Mouse (Mus musculus): ENCODE measurements around the gene Rreb1. TPM values are rescaled to one million over a fixed set of nuclear protein-coding genes. Genes with fewer than 3 reads are reported as not detected.
A peak's percentile ranks its signal among the peaks of the same experiment; 100 is the strongest.

The Rreb1 gene
- polyA plus RNA-seq, 1 experiment from 2014 or later, result 5.8 TPM

DNA sequence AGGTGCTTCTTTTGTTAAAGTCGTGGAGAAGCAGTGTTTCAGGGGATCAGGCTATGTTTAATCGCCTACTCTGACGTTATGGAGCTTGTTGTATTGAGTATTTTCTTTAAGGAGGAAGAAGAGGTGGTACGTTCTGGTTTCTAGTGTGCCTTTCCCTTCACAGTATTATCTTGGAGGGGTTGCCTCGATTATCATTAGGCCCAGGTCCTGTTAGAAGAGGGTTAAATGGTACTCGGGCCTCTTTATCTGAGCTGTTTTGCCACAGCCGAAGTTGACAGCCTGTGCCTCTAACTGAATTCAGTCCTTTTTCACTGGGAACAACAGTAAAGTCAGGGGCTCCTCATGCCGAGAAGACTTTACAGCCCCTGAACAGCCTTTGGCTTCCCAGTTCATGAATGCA is 81.6 kb downstream of the Rreb1 start:
- no peak for DNase-seq (ENCODE audit: low spot score)
- peaks cover 23% of the 10 kb centered on the region; the same call in 1 of the 2 replicates for H3K4me1 ChIP-seq (replicated peaks; ENCODE audit: control insufficient read depth, insufficient read depth, low read length)
- no peaks in the 10 kb centered on the region for H3K9me3 ChIP-seq (ENCODE audit: control insufficient read depth, low read length)
- H3K4me2 ChIP-seq (replicated peaks), result no peak overlapping the region
- ATAC-seq (ENCODE audit: low FRiP score), result no peak
- H3K9ac ChIP-seq, result no peak overlapping the region
- H3K27ac ChIP-seq, result no peak overlapping the region
- WGBS, result 73% methylated on average over 8 of the region's 8 CpGs
- no peak overlapping the region for H3K4me3 ChIP-seq (replicated peaks; ENCODE audit: low read length)
- no peaks in the 10 kb centered on the region for H3K27me3 ChIP-seq (ENCODE audit: control insufficient read depth, insufficient read depth, low read length)
- no peaks in the 10 kb centered on the region for H3K36me3 ChIP-seq (replicated peaks; ENCODE audit: control insufficient read depth, insufficient read depth)

DNA sequence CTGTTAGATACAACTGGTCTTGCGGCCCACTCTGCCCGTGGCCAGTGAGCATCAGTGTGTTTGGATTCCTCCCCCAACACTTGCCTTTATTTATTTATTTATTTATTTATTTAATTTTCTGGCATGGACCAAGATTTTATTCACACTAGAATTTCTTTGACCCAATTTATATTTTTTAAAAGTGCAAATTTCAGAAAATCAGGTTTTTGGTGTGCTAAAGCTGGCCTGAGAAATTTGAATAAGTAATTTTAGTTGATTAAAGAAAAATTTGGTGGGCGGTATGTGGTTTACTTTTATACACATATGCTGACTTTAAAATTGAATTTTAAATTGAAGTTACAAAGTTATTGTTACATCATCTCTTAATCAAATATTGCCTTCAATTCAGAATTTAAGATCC is 82.0 kb downstream of the Rreb1 start:
- no peaks in the 10 kb centered on the region for H3K36me3 ChIP-seq (replicated peaks; ENCODE audit: control insufficient read depth, insufficient read depth)
- H3K27ac ChIP-seq, result no peak overlapping the region
- no peaks in the 10 kb centered on the region for H3K27me3 ChIP-seq (ENCODE audit: control insufficient read depth, insufficient read depth, low read length)
- no peak overlapping the region for H3K4me3 ChIP-seq (replicated peaks; ENCODE audit: low read length)
- no peak overlapping the region for H3K4me2 ChIP-seq (replicated peaks)
- ATAC-seq (ENCODE audit: low FRiP score), result no peak
- DNase-seq (ENCODE audit: low spot score), result no peak
- H3K9me3 ChIP-seq (ENCODE audit: control insufficient read depth, low read length), result no peaks in the 10 kb centered on the region
- WGBS, result 84% methylated on average over 3 of the region's 3 CpGs
- peaks cover 23% of the 10 kb centered on the region; the same call in 1 of the 2 replicates for H3K4me1 ChIP-seq (replicated peaks; ENCODE audit: control insufficient read depth, insufficient read depth, low read length)
- no peak overlapping the region for H3K9ac ChIP-seq

DNA sequence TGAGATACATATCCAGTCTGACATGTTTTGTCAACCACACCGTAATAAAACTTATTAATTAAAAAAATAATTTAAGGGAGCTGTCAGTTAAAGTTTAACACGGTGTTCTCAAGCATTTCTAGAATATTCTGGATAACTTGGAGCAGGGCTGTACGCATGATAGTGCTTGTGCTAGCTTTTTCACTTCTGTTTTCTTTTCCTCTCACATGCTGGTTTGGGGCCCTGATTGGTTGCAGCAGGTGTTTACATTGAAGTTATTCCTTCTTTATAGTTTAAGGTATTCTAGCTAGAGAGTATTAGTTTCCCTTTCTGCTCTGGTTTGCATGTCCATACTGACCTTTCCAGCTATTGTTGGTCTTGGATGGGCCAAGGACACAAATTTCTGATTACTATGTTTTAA is 82.6 kb downstream of the Rreb1 start:
- Histone ChIP-seq H3K9me3 (ENCODE audit: control insufficient read depth, low read length) (no peaks in the 10 kb centered on the region), H3K4me1 (replicated peaks; ENCODE audit: control insufficient read depth, insufficient read depth, low read length) (peaks cover 23% of the 10 kb centered on the region; the same call in 1 of the 2 replicates), H3K4me2 (replicated peaks) (no peak overlapping the region), H3K36me3 (replicated peaks; ENCODE audit: control insufficient read depth, insufficient read depth) (no peaks in the 10 kb centered on the region), H3K4me3 (replicated peaks; ENCODE audit: low read length) (no peak overlapping the region), H3K27ac (no peak overlapping the region), H3K9ac (no peak overlapping the region), H3K27me3 (ENCODE audit: control insufficient read depth, insufficient read depth, low read length) (no peaks in the 10 kb centered on the region)
- WGBS, result 92% methylated on average over 3 of the region's 3 CpGs
- ATAC-seq (ENCODE audit: low FRiP score), result no peak
- DNase-seq (ENCODE audit: low spot score), result no peak

DNA sequence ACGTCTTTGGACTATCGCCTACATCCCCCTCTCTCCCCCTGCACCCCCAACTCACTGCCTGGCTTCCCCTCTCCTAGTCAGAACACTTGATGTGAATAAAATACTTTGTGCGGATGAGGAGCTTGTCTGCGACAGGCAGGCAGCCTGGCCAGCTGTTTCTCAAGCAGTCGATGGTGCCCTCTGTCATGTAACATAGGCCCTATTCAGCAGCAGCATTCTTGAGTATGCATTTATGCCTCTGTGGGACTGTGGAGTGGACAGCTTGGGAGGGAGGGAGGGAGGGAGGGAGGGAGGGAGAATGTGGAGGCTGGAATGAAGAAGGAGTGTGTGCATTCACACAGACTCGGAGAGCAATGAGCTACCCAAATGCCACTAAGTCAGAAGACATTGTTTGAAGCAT is 84.3 kb downstream of the Rreb1 start:
- no peak overlapping the region for H3K27ac ChIP-seq
- ATAC-seq (ENCODE audit: low FRiP score), result no peak
- no peak overlapping the region for H3K4me2 ChIP-seq (replicated peaks)
- H3K9me3 ChIP-seq (ENCODE audit: control insufficient read depth, low read length), result no peaks in the 10 kb centered on the region
- no peak overlapping the region for H3K4me3 ChIP-seq (replicated peaks; ENCODE audit: low read length)
- no peaks in the 10 kb centered on the region for H3K36me3 ChIP-seq (replicated peaks; ENCODE audit: control insufficient read depth, insufficient read depth)
- 20% methylated on average over 6 of the region's 6 CpGs for WGBS
- no peak for DNase-seq (ENCODE audit: low spot score)
- H3K9ac ChIP-seq, result no peak overlapping the region
- H3K27me3 ChIP-seq (ENCODE audit: control insufficient read depth, insufficient read depth, low read length), result no peaks in the 10 kb centered on the region
- H3K4me1 ChIP-seq (replicated peaks; ENCODE audit: control insufficient read depth, insufficient read depth, low read length), result peaks cover 17% of the 10 kb centered on the region; the same call in 1 of the 2 replicates

DNA sequence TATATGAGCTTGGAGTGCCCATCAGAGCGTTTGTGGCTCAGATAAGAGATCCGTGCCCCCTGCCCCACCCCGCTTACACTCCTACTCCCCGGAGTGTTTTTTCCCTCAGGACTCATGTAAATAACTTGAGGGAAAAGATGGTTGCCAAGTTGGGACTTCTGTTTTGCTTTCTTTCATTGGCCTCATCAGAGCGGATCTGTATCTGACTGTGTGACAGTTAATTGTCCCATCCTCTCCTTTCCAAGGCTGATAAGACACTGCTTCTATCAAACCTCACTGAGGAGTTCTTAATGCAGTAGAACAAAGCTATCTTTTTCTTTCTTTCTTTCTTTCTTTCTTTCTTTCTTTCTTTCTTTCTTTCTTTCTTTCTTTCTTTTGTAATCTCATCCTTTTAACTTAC is 85.4 kb downstream of the Rreb1 start:
- H3K36me3 ChIP-seq (replicated peaks; ENCODE audit: control insufficient read depth, insufficient read depth), result no peaks in the 10 kb centered on the region
- H3K4me2 ChIP-seq (replicated peaks), result no peak overlapping the region
- H3K4me3 ChIP-seq (replicated peaks; ENCODE audit: low read length), result no peak overlapping the region
- H3K27ac ChIP-seq, result no peak overlapping the region
- no peak for DNase-seq (ENCODE audit: low spot score)
- H3K9me3 ChIP-seq (ENCODE audit: control insufficient read depth, low read length), result no peaks in the 10 kb centered on the region
- no peak overlapping the region for H3K9ac ChIP-seq
- no peaks in the 10 kb centered on the region for H3K27me3 ChIP-seq (ENCODE audit: control insufficient read depth, insufficient read depth, low read length)
- 0 out of 2 replicates have a peak, but pooled peaks cover 12% of the 10 kb centered on the region for H3K4me1 ChIP-seq (replicated peaks; ENCODE audit: control insufficient read depth, insufficient read depth, low read length)
- 88% methylated on average over 5 of the region's 5 CpGs for WGBS
- ATAC-seq (ENCODE audit: low FRiP score), result no peak

DNA sequence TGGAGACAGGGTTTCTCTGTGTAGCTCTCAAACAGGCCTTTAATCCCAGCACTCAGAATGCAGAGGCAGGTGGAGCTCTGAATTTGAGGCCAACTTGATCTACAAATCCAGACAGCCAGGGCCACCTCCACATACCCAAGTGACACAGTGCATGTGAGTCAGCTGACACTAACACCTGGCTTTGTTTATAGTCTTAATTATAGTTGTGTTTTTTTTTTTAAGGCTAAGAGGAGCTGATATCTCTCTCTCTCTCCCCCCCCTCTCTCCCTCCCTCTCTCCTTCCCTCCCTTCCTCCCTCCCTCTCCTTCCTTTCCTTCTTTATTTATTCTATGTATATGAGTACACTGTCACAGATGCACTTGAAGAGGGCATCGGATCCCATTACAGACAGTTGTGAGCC is 86.5 kb downstream of the Rreb1 start:
- WGBS, result 96% methylated on average over 1 of the region's 1 CpGs
- Histone ChIP-seq H3K9me3 (ENCODE audit: control insufficient read depth, low read length) (no peaks in the 10 kb centered on the region), H3K9ac (no peak overlapping the region), H3K4me3 (replicated peaks; ENCODE audit: low read length) (no peak overlapping the region), H3K27ac (no peak overlapping the region), H3K36me3 (replicated peaks; ENCODE audit: control insufficient read depth, insufficient read depth) (no peaks in the 10 kb centered on the region), H3K27me3 (ENCODE audit: control insufficient read depth, insufficient read depth, low read length) (no peaks in the 10 kb centered on the region), H3K4me1 (replicated peaks; ENCODE audit: control insufficient read depth, insufficient read depth, low read length) (0 out of 2 replicates have a peak, but pooled peaks cover 12% of the 10 kb centered on the region), H3K4me2 (replicated peaks) (no peak overlapping the region)
- ATAC-seq (ENCODE audit: low FRiP score) (no peak), DNase-seq (ENCODE audit: low spot score) (no peak)

DNA sequence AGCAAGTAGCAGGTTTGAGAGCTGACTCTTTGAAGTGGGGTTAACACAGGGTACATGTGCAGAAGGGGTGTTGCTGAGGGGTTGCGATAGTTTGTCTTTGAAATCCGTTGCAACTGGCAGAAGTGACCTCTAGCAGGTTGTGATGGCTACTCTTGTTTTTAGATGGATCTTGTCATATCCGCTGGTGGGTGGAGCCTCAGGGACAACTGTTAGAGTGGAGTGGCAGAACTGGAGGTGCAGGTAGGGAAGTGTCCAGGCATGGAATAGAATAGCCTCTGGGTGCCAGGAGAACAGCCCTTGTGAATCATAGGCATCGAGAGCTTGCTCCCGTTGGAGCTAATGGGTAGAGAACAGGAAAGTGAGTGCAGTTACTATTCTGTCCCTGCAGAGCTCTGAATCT is 88.1 kb downstream of the Rreb1 start:
- 0 out of 2 replicates have a peak, but pooled peaks cover 12% of the 10 kb centered on the region for H3K4me1 ChIP-seq (replicated peaks; ENCODE audit: control insufficient read depth, insufficient read depth, low read length)
- H3K27me3 ChIP-seq (ENCODE audit: control insufficient read depth, insufficient read depth, low read length), result no peaks in the 10 kb centered on the region
- H3K4me3 ChIP-seq (replicated peaks; ENCODE audit: low read length), result no peak overlapping the region
- WGBS, result 75% methylated on average over 5 of the region's 5 CpGs
- DNase-seq (ENCODE audit: low spot score) (no peak), ATAC-seq (ENCODE audit: low FRiP score) (no peak)
- H3K9me3 ChIP-seq (ENCODE audit: control insufficient read depth, low read length), result no peaks in the 10 kb centered on the region
- H3K27ac ChIP-seq, result no peak overlapping the region
- H3K36me3 ChIP-seq (replicated peaks; ENCODE audit: control insufficient read depth, insufficient read depth), result no peaks in the 10 kb centered on the region
- no peak overlapping the region for H3K4me2 ChIP-seq (replicated peaks)
- no peak overlapping the region for H3K9ac ChIP-seq

DNA sequence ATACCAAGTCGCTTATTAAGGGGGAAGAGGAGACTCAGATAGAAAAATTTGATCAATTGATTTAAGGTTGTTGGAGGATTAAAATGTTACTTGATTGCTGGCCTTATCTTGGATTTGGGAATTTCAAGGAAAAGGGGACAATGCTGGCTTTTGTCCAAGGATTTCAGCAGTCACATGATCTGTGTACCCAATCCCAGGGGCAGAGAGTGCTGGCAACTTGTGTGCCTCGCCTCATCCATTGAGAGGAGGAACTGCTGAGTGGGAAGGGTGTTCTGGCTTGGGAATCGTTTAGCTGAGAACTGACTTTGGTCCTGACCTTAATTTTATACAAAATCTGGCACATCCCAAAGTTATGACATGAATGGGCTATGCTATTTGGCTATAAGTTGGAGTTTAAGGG is 88.6 kb downstream of the Rreb1 start:
- no peak overlapping the region for H3K27ac ChIP-seq
- no peaks in the 10 kb centered on the region for H3K36me3 ChIP-seq (replicated peaks; ENCODE audit: control insufficient read depth, insufficient read depth)
- H3K9ac ChIP-seq, result no peak overlapping the region
- no peak for ATAC-seq (ENCODE audit: low FRiP score)
- H3K9me3 ChIP-seq (ENCODE audit: control insufficient read depth, low read length), result no peaks in the 10 kb centered on the region
- 55% methylated on average over 3 of the region's 3 CpGs for WGBS
- no peak overlapping the region for H3K4me2 ChIP-seq (replicated peaks)
- H3K4me1 ChIP-seq (replicated peaks; ENCODE audit: control insufficient read depth, insufficient read depth, low read length), result 0 out of 2 replicates have a peak, but pooled peaks cover 11% of the 10 kb centered on the region
- no peak overlapping the region for H3K4me3 ChIP-seq (replicated peaks; ENCODE audit: low read length)
- peak; percentile 51 for DNase-seq (ENCODE audit: low spot score)
- H3K27me3 ChIP-seq (ENCODE audit: control insufficient read depth, insufficient read depth, low read length), result no peaks in the 10 kb centered on the region

DNA sequence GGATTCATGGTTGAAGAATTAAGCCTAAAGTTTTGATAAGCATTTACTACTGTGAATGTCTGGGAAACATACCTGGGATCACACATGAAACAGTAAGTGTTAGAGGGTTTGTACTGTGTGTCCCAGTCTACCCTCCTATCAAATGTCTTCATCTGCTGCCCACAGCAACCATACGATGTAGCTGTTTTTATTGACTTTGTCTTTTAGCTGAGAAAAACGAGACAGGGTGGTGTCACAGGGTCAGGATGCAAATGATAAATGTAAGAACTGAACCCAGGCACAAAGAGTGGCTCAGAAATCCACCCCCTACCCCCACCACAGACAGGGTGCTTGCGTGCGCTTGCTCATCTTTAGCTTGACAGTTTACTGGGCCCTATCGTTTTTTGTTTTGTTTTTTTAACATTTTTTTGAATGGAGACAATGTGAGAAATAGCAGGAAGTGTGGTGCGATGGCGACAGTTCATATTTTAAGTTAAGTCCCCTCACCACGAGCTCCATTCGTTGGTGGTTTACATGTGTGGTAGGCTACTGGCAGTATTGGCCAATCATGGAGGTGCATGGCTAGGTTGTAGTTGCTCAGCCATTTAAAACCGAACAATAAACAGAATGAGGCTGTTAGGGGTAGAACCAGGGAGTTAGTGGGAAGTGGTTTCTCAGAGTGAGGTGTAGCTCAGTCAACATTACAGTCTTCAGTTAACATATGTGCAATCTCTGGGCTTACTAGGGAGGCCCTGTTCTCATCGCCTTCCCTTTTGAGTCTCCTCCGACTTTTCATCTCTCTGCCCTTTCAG is 92.1 kb downstream of the Rreb1 start:
- no peak for ATAC-seq (ENCODE audit: low FRiP score)

More for the DNA sequence above, 92.1 kb downstream of the Rreb1 start:
- H3K9me3 ChIP-seq (ENCODE audit: control insufficient read depth, low read length), result no peaks in the 10 kb centered on the region
- no peak overlapping the region for H3K4me3 ChIP-seq (replicated peaks; ENCODE audit: low read length)
- no peaks in the 10 kb centered on the region for H3K36me3 ChIP-seq (replicated peaks; ENCODE audit: control insufficient read depth, insufficient read depth)
- H3K9ac ChIP-seq, result no peak overlapping the region
- no peak overlapping the region for H3K4me2 ChIP-seq (replicated peaks)
- H3K27ac ChIP-seq, result no peak overlapping the region
- 87% methylated on average over 12 of the region's 12 CpGs for WGBS
- H3K27me3 ChIP-seq (ENCODE audit: control insufficient read depth, insufficient read depth, low read length), result no peaks in the 10 kb centered on the region
- DNase-seq (ENCODE audit: low spot score), result no peak
- H3K4me1 ChIP-seq (replicated peaks; ENCODE audit: control insufficient read depth, insufficient read depth, low read length), result no peaks in the 10 kb centered on the region
